Mouse (Mus musculus): ENCODE measurements around the gene Ptcra.
"Not testable (repeated sequence)": the region's sequence is repeated elsewhere in the genome, so short reads cannot be mapped to it uniquely, and the experiment has no call there.

Gene Ptcra

DNA sequence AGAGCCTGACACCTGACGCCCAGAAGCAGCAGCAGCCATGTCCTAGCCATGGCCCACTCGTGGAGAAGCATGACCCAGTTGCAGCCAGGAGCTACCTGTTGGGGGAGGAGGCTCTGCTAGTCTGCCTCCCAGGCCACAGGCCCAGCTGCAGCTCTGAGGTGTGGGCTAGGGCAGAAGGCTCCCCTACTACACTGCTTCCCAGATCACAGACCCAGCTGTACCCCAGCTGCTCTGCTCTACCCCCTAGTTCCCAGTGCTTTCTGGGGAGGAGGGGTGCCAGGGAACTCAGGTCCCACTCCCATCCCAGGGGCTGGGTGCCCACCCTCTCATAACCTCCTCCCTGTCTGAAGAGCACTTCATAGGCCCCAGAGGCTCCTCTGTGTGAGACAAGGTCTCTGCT, at the start of gene Ptcra:
Ptcra (minus strand) TSS at position 169 of the 400 bp plus-strand sequence.
- no peak for DNase-seq (ENCODE audit: low read depth, low spot score)

DNA sequence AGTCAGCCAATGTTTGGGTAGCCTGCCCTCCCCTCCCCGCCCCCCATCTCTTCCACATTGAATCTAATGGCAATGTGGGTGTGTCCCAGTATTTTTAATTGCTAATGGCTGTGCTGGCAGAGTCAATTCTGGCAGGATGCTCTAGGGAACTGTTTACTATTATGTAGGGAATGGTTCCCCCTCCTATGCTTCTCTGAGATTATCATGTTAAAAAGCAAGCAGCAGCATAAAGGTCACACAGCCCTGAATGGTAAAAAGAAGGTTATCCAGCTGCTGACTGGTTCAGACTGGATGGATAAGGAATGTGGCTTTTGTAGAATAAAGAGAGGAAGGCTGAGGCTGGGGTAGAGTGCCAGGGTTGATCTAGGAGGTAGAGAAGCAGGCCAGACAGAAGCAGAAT, 48.9 kb upstream of the Ptcra start:
- DNase-seq (ENCODE audit: low read depth, low spot score): no peak

DNA sequence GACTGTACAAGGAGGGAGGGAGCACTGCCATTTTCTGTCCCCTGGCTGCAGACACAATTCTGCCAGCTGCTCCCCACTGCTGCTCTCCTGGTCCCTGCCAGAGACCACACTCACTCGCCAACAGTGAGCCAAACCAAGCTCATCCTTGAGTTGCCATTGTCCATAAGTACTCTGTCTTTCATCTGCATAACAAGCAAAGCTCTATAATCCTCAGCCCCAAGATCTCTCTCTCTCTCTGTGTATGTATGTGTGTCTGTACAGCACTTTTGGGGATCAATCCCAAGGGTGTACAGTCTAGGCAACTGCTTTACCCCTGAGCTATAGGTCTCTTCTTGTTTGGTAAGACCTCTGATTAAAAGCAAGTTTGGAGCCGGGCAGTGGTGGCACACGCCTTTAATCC, 47.2 kb upstream of the Ptcra start:
- DNase-seq (ENCODE audit: low read depth, low spot score): no peak

DNA sequence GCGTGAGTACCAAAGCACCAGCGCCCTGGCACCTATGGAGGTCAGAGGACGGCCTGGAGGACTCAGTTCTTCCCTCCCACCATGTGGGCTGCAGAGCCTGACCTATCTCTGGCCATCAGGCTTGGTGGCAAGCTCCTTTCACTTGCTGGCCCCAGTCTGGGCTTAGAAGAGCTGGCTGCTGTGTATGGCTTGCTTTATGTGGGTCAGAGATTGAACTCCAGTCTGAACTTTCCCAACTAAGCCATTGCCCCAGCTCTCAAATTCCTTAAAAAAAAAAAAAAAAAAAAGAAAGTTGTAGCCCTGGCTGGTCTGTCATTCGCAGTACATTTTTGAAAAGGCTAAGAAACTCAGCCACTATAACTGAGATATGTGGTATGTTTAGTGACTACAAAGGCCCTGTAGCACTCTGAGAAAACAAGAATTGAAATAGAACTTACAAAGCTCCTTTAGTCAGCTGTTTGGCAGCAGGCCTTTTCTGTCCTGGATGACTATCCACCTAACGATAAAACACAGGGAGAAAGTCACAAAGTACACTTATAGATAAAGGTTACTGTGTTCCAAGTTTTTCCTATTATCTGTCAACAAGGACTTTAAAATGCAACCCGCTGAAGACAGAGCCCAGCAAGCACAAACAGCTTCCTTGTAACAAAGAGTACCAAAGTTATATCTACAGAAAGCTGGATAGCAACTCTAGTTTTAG, 45.8 kb upstream of the Ptcra start:
- no peak for DNase-seq (ENCODE audit: low read depth, low spot score)

DNA sequence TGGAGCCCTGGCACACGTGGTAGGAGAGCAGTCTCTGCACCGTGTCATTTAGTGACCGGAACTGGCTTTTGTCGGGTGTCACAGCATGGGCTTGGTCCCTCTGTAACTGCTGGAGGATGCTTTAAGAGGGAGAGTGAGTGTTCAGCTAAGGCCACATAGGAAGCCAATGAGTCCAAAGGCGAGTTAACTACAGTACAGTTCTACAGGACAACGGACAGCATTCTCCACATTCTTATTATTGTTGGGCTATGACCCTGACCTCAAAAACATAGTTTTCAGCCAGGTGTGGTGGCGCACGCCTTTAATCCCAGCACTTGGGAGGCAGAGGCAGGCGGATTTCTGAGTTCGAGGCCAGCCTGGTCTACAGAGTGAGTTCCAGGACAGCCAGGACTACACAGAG, 44.9 kb upstream of the Ptcra start:
- DNase-seq (ENCODE audit: low read depth, low spot score): no peak

DNA sequence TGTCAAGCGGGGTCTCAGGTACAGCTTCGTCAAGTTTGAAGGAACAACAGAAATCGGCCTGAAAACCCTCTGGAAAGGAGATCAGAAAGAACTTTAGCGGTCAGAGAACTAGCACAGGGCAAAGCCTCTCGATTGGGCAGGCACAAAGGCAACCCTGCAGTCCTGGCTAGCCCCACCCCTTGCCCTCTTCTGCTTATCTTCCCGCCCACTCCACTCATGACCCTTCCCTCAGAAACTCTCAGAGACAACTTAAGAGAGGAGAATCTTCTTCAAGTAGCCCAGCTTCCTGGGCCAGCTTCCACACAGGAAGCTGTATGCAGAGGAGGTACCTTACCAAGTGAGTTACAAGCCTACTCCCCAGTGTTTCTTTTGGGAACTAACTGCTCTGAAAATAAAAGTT, 38.2 kb upstream of the Ptcra start:
- DNase-seq (ENCODE audit: low read depth, low spot score): no peak

DNA sequence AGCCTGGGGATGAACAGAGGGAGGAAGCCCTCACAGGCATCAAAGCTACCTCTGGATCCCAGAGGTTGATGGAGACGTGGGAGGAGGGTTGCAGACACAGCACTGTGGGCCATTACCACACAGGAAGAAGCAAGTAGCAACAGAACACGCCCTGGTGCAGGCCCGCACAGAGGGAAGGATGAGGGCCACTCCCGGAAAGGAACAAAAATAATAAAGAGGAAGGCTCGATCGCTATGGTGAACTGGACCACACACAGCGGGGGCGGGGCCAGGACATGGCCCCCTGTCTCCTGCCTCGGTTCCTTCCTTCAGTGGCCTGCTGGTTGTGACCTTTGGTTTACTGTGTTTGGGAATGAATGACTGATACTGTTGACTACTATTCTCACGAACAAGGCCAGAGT, 36.2 kb upstream of the Ptcra start:
- DNase-seq (ENCODE audit: low read depth, low spot score): no peak

DNA sequence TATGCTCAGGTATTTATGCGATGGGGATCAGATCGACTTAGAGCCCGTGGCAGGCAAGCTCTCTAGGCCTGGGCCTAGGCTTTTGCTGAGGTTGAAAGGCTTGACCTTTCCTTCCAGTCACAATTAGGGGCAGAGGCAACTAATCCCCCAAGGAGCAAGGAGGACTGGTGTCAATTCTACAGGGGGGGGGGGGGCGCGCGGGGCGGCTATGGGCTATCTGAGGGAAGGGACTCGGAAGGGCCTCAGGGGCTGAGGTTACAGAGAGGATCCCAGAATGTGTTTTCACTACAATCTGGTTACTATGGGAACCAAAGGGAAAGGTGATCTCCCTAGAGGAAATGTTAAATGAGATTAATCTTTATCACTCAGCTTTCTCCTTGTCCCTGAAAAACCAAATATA, 33.9 kb upstream of the Ptcra start:
- no peak for DNase-seq (ENCODE audit: low read depth, low spot score)

DNA sequence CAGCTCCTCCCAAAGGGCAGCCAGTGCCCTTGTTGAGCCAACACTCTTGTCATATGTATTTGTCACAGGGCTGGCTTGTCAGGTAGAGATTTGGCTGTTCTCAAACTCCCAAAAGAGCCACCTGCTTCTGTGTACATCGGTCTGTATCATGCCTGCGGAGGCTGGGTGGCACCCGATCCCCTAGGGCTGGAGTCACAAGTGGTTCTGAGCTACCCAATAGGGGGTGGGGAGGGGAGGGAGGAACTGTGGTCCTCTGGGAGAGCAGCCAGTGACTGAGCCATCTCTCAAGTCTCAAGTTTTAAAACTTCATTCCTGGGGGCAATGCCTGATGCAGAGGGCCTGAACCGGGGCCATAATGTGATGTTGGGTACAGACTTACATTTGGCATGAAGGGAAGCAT, 33.2 kb upstream of the Ptcra start:
- DNase-seq (ENCODE audit: low read depth, low spot score): no peak

DNA sequence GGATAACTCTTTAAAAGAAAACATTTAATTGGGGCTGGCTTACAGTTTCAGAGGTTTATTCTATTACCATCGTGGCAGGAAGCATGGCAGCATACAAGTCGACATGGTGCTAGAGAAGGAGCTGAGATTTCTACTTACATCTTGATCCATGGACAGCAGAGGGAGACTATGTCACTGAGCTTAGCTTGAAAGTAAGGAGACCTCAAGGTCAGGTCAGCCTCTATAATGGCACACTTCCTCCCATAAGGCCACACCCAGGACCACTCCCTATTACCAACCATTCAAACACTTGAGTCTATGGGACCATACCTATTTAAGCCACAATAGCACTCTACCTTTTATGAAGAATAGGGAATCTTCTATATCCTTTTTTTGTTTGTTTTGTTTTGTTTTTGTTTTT, 29.5 kb upstream of the Ptcra start:
- no peak for DNase-seq (ENCODE audit: low read depth, low spot score)

DNA sequence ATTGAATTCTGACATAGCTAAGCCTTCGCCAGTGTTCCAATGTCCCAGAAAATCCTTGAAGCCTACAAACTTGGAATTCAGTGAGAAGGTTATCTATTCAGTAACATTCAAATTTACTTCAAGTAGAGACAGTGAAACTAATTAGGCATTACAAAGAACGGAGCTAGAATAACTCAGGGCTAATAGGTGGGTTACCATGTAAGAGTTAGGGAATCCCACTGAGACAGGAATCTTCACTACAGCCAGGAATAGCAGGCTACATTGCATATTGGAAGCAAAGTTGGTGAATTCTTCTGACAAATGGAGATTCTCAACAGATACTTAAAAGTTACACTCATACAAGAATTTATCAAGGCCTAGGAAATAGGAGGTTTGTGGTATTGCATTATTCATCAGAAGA, 24.5 kb upstream of the Ptcra start:
- DNase-seq (ENCODE audit: low read depth, low spot score): not testable (repeated sequence)

DNA sequence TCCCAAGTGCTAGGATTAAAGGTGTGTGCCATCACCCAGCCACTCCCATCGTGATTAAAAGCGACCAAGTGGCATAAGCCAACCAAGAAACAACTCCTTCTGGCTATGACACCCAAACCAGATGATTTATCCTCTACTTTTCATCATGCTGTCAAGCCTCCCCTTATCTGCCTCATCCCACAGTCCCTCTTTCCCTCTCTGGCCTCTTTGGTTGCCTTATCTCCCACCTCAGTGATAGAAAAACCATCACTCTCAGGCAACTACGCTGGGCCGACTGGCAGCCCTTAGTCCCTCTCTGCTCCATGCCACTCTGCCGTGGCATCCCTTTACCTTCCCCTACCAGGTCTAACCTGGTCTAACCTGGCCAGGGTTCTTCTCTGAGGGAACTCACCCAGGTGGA, 23.4 kb upstream of the Ptcra start:
- no peak for DNase-seq (ENCODE audit: low read depth, low spot score)

DNA sequence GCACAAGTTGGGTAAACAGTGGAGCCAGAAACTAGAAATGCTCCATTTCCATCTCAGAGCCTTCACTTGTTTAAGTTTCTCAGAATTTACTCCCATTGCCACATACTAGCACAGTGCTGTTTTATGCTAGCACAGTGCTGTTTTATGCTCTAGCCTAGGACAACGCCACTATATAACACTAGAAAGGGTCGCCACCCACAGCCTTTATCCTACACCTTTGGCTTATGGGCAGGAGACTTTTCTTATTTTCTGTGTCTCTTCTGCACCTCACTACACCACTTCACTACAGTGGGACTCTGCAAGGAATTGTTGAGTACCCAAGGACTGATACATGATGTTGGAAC, 19.7 kb upstream of the Ptcra start:
- no peak for DNase-seq (ENCODE audit: low read depth, low spot score)

DNA sequence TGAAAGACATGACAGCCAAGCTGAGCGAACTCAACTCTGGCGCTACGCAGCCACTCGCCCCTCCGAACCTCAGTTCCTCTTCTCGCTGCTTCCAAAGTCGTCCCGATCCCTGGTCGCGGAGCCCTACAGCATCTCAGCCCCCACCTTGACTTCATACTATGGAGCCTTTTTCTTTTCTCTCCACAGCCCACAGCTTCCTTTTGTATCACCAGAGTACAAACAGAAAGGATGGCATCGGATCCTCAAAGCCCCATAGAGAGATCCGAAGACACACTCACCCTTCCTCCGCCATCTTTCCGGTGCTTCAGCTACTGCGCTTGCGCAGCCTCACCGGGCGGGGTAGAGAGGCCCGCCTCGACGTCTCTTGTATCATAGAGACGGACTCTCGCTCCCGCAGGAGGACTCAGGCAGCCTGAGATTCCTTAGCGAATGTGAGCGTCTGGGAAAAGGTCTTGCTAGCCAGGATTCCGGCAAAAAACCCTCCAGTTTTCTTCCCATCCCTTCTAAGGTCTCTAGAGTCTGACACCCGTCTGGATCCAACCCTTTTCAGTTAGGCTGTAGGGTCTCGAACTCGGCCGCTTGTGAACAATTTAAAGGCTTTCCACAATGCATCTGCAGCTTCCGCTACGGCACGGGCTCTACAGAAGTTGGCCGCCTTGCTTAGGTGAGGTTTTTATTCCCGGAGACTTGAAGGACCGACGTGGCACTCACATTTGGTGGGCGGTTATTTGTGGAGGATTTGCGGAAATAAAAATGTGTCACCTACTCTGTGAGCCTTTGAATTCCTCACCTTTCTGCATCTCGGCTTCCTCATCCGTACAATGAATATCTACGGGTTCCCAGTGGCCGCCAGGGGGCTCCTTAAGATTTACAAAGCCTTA, 19.1 kb upstream of the Ptcra start, which contains the start of gene Rpl7l1:
Rpl7l1 (minus strand) TSS at position 332 of the 881 bp plus-strand sequence.
- DNase-seq (ENCODE audit: low read depth, low spot score): peak; percentile 89

DNA sequence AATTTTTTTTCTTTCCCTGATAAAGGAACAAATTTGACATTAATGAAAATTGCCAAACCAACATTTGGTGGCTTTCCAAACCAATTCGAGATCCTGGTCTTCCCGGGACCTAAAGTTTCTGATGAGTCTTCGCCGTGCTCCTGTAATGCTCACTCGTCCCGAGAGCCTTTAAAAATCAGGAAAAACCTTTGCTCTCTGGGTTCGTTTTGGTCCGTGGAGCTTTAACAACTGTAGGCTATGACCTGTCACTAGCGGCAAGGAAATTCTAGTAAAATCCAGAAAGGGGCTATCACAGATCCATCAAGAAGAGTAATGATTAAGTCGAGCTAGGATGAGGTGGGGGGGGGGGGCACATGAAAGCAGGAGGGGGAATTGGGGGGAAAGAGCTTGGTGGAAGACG, 18.4 kb upstream of the Ptcra start:
- no peak for DNase-seq (ENCODE audit: low read depth, low spot score)

DNA sequence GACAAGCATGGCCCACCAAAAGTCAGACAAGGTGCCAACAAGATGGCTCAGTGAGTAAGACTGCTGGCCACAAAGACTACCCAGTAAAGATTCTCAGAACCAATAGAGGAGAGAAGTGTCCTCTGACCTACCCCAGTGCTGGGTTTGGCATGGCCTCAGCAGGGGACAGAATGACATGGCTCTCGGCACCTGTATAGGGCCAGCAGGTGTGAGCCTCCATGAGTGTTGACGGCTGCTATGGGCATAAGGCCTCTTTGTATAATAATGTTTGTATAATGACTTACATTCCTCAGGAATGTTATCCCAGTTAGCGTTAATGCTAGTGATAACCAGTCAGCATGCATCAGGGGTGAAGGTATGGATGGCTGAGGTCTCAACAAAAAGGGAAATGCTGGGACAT, 12.6 kb upstream of the Ptcra start:
- DNase-seq (ENCODE audit: low read depth, low spot score): no peak

DNA sequence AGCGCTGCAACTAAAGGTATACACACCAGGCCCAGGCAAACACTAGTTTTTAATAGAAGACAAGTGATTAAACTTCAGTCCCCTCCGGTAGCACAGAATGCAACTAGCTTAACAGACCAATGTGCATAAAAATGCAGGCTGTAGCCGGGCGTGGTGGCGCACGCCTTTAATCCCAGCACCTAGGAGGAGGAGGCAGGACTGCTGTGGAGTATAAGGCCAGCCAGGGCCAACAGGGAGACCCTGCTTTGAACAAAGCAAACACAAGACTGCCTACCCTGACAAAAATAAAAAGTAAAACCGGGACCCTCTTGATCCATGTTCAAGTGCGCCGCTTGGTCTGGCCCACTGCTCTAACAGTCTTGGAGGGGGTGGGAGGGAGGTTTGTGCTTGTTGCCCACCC, 11.6 kb upstream of the Ptcra start:
- no peak for DNase-seq (ENCODE audit: low read depth, low spot score)

DNA sequence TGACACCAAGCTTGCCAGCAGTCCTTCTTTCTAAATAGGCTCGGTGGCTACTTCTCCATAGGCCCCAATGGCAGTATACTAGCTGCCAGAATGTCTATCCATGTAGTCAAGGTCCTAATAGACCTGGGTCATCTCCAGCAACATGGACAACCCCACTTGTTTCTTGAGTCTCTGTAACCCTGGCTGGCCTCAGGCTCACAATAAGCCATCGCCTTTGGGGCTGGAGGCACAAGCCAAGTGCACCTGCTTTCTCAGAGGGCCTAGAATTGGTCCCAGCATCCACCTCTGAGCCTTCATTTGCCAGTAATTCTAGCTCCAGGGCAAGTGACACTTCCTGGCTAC, 10.6 kb upstream of the Ptcra start:
- DNase-seq (ENCODE audit: low read depth, low spot score): no peak

DNA sequence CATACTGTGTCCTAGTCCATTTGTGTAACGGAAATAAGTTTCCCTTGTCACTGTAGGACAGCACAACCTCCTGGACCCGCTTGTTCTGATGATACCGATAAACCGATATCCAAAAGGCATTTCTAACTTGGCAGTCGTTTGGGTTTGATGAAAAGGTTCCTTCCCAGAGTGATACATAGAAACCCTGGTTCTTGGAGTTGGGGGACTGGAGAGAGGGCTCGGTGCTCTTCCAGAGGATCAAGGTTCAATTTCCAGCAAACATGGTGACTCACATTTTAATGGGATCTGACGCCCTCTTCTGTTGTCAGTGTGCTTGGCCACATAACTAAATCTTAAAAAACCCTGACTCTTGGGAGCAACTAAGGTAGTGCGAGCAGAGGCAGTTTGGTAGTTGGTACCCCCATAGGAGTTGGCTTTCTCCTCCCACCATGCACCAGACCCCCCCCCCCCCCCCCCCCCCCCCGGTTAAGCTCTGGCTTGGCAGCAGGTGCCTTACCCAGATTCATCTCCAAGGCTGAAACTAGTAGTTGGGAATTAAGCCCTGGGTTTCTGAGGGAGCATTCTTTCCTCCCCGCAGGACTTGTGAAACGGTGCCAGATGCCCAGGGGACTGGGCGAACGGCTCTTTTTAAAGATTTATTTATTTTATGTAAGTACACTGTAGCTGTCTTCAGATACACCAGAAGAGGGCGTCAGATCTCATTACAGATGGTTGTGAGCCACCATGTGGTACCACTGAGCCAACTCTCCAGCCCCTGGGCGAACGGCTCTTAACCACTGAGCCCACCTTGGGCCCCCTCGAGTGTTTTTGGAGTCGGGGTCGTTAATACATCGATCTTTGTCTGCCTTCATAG, 10.0 kb upstream of the Ptcra start:
- DNase-seq (ENCODE audit: low read depth, low spot score): peak; percentile 34

DNA sequence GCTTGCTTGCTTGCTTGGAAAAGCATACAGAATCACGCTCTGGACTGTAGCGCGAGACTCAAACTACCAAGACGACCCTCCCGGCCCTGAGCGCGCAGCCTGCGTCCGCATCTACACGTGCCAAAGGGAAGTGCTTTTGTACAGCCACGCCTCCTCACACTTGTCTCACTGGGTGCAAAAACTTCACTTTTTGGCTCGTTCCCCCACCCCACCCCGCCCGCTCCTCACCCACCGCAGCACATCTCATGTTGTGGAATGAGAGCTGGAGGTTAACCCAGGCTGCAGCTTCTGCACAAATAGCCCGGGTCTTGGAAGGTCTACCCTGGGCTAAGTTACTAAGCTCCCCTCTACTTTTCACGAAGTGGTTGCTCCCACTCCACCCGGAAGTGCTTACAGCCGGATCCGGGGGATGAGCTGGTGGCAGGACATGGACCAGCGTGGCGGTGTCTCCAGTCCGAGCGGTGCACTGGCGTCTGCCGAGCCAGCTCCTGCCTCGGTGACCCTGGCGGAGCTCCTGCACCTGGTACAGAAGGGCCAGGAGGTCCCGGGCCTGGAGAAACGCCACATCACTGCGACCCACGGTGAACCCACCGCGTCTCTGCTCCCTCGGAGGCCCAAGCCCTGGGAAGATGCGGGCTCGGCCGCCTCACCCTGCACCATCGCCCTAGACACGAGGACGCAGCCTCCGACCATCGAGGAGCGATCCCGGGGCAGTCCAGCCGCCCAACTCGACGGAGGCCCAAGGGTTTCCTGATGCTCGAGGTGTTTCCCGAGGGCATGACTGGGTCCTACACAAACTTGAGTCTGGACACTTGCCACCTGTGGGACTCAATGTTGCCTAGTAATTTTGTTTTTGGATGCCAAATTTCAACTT, 9.1 kb upstream of the Ptcra start, which contains the start of gene 2310039H08Rik:
2310039H08Rik (plus strand) TSS at position 232 of the 874 bp plus-strand sequence.
- peak; percentile 92 for DNase-seq (ENCODE audit: low read depth, low spot score)

DNA sequence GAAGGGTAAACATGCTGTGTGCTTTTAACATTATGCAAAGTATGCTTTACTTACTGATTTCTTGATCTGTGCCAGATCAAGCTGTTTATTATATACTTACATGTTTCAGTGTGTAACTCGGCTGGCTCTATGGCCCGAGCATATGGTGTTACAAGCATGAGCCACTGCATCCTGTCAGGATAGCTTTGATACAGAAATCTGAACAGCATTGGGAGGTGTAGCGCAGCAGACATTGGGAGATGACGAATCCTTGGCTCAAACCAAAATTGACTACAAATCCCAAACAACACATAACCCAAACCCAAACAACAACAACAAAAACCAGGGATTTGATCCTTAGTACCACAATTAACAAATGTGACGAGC, 8.5 kb upstream of the Ptcra start:
- DNase-seq (ENCODE audit: low read depth, low spot score): no peak

Measured in telencephalon, adult 2 months (tissue).